Mouse (Mus musculus): ENCODE measurements around the gene Crkl. TPM values are rescaled to one million over a fixed set of nuclear protein-coding genes. Genes with fewer than 3 reads are reported as not detected.
A peak's percentile ranks its signal among the peaks of the same experiment; 100 is the strongest.

Crkl gene
- total RNA-seq, 2 experiments from 2014 or later = 35.7 to 35.8 TPM

GRCm38 (mm10) chr16:17526223-17526622 is 74.4 kb downstream of the Crkl start:
- intact Hi-C loops (cut with DNase I) = no loop called here

DNA sequence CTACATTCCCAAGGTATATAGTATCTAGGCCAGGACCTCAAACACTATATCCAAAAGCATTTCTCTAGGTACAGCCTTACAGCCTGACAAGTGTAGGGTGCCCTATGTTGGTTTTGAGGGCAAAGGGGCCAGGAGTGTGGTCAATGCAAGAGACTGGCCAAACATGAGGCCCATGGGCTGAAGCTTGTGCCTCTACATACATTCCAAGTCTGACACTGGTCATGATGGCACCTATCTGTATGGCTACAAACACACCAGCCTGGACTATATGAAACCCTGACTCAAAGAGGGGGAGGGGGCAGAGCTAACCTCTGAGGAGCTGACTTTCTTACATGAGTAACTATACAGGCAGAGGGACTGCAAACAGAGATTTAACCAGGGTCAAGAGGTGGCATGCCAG is 75.8 kb downstream of the Crkl start:
- DNase-seq = no peak
- intact Hi-C loops (cut with DNase I) = no loop called here

More at GRCm38 (mm10) chr16:17526223-17526622, 74.4 kb downstream of the Crkl start:
- no peak for DNase-seq

DNA sequence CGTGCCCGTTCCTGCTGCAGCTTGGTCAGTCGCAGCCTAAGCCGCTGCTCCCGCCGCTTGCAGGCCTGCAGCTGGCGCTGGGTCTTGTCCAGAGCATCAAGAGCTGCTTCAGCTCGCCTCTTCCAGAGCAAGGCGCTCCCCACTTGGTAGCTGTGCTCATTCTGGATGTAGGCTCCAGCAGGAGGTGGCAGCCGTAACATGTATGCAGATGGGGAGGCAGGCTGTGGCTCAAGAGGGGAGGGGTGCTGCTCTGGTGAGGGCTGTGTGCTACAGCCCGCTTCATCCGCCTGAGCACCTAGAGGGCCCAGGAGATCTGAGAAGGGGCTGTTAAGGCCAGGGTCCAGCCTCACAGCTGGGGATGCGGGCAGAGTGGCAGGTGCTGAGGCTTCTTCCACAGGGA is 76.5 kb downstream of the Crkl start:
- no peak for DNase-seq
- intact Hi-C loops (cut with DNase I) = no loop called here

DNA sequence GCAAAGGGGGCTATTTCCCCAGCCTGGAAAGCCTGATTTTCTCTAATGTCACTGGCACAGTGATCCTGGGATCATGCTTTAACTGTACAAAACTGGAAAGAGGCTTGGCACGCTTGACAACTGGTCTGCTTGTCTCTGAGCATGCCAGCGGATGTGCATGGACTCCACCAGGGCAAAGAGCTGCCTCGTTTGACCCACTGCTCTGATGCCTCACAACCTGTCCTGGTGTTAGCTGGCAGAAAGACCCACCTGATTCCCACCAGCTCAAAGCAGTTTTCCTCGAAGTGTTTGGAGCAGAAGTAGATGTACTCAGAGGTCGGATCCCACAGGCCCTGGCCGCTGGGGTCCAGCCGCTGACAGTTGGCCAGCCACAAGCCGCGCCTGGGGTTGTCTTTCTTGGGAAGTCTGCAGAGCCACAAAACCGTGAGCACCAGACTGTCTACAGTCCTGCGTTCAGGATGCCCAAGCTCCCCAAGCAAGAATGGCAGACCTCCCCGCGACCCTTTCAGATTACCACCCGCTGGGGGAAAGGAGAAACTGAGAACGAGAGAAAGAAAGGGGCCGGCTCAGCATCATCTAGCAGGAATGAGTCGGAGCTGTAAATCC is 78.3 kb downstream of the Crkl start:
- peak; percentile 34 for DNase-seq
- intact Hi-C loops (cut with DNase I) = no loop called here

DNA sequence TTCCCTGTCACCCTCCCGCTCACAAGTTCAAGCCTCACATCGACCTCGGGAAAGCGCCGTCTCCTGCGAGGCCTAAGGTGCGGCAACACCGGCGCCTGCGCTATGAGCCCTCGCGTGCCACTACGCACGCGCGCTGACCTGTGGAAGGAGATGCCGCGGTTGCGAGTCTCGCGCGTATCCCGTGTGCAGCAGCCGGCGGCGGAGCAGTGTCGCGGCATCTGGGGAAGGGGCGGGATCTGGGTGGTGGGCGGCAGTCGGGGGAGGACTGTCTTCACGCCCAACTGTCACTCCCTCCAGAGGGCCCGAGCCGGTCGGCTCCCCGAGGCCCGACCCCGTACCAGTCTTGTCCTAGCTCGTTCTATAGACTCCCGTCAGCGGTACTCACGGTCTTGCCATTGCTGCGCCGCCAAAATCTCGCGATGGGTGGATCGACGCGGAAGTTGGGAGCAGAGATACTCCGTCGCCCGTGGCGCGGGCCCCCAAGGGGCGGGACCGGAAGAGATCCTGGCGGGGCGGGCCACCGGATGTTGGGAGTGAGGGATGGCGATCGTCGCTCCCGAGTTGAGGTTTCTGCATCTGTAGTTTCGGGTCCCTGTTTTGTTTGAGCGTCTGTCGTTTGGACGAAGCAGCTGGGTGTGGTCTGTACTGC is 79.0 kb downstream of the Crkl start, which contains the start of gene Thap7:
Gene Thap7 (minus strand): TSS at position 497 of the 649 bp plus-strand sequence.
- intact Hi-C loops (cut with DNase I) = no loop called here
- DNase-seq = peak; percentile 98

GRCm38 (mm10) chr16:17532271-17532670 is 80.5 kb downstream of the Crkl start:
- intact Hi-C loops (cut with DNase I) = no loop called here
- DNase-seq = peak; percentile 32

GRCm38 (mm10) chr16:17532676-17533329 is 81.0 kb downstream of the Crkl start:
- intact Hi-C loops (cut with DNase I) = no loop called here
- no peak for DNase-seq

DNA sequence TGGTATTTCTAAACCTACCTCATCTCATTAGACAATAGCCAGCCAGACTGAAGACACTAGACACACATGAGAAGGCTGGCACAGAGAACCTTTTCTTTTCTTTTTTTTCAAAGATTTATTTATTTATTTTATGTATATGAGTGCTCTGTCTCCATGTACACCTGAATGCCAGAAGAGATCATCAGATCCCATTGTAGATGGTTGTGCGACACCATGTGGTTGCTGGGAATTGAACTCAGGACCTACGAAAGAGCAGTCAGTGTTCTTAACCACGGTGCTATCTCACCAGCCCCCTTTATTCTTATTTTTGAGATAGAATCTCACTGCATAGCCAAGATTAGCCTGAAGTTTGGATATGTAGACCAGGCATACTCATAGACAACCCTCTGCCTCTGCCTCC is 84.8 kb downstream of the Crkl start:
- DNase-seq = no peak
- intact Hi-C loops (cut with DNase I) = no loop called here

Other genes with a start within 250 kb of the Crkl start
- gene Ube2l3, start 249.3 kb upstream of the Crkl start, total RNA-seq (2021) = 100 to 1,000 TPM; 161 to 164 TPM
- gene Rimbp3, start 243.4 kb upstream of the Crkl start, total RNA-seq (2021) = 1 to 10 TPM; 2.8 to 3.2 TPM
- gene Hic2, start 218.4 kb upstream of the Crkl start, total RNA-seq (2021) = 10 to 100 TPM; 11.5 to 13.1 TPM
- 10 to 100 TPM; 78.9 to 82.4 TPM for gene Tmem191c, start 175.9 kb upstream of the Crkl start, total RNA-seq (2021)
- 1 to 10 TPM; 2.7 to 2.8 TPM for gene Serpind1, start 120.6 kb upstream of the Crkl start, total RNA-seq (2021)
- 10 to 100 TPM; 33.7 to 35.0 TPM for gene Snap29, start 46.0 kb upstream of the Crkl start, total RNA-seq (2021)
- 100 to 1,000 TPM; 150 to 152 TPM for gene Pi4ka, start 45.7 kb upstream of the Crkl start, total RNA-seq (2021)
- 10 to 100 TPM in 1 of 2 experiments, 1 to 10 TPM in 1; 9.3 to 13.6 TPM for gene Aifm3, start 37.6 kb downstream of the Crkl start, total RNA-seq (2021)
- 100 to 1,000 TPM; 158 to 182 TPM for gene Lztr1, start 56.7 kb downstream of the Crkl start, total RNA-seq (2021)
- gene Thap7, start 79.1 kb downstream of the Crkl start, total RNA-seq (2021) = 10 to 100 TPM; 34.5 to 36.4 TPM
- gene Lrrc74b, start 109.3 kb downstream of the Crkl start, total RNA-seq (2021) = 1 to 10 TPM in 1 of 2 experiments, under 1 TPM in 1; 0.68 to 1.4 TPM
- gene P2rx6, start 109.9 kb downstream of the Crkl start, total RNA-seq (2021) = under 1 TPM; 0.36 to 0.68 TPM
- gene Slc7a4, start 131.2 kb downstream of the Crkl start, total RNA-seq (2021) = 10 to 100 TPM; 48.1 to 53.6 TPM
- gene Smpd4, start 167.4 kb downstream of the Crkl start, total RNA-seq (2021) = 10 to 100 TPM; 49.9 to 51.7 TPM
- gene Ccdc74a, start 194.5 kb downstream of the Crkl start, total RNA-seq (2021) = 10 to 100 TPM; 17.5 to 20.9 TPM

All from left cerebral cortex, postnatal 4 days (tissue).